Mouse (Mus musculus) small intestine, adult 2 months (tissue): ENCODE results near the gene Cks1b. TPM values are rescaled to one million over a fixed set of nuclear protein-coding genes. Genes with fewer than 3 reads are reported as not detected.

Source experiments
- H3K27ac ChIP-seq: fragments of 200-500 bp; 2 replicates; pipeline ENCODE4 v1.5.1; 2012; ENCODE audit warnings: low read depth, low read length, control low read depth, inconsistent platforms; ENCODE audit not compliant: insufficient read depth
- H3K27me3 ChIP-seq: fragments of 200-500 bp; 2 replicates; pipeline ENCODE4 v1.6.1; 2012; ENCODE audit warnings: mild to moderate bottlenecking, moderate library complexity, low read length, inconsistent platforms; ENCODE audit not compliant: control insufficient read depth, insufficient read depth
- H3K36me3 ChIP-seq: fragments of 200-500 bp; 2 replicates; pipeline ENCODE4 v1.6.1; 2012; ENCODE audit warnings: mild to moderate bottlenecking, low read length, control low read depth, inconsistent platforms; ENCODE audit not compliant: control insufficient read depth, insufficient read depth
- H3K4me1 ChIP-seq: fragments of 200-500 bp; 2 replicates; pipeline ENCODE4 v1.6.1; 2012; ENCODE audit warnings: low read length, inconsistent platforms, mixed read lengths; ENCODE audit not compliant: control insufficient read depth, insufficient read depth, insufficient read length
- H3K4me3 ChIP-seq: fragments of 200-500 bp; 2 replicates; pipeline ENCODE4 v1.5.1; 2012; ENCODE audit warnings: low read depth, mild to moderate bottlenecking, control low read depth, inconsistent platforms, low read length, moderate library complexity
- CTCF ChIP-seq: fragments of 200-500 bp; IDR thresholded peaks from 2 replicates; pipeline ENCODE4 v1.5.1; 2012; ENCODE audit warnings: low read depth, mild to moderate bottlenecking, control low read depth, inconsistent platforms, low read length, moderate library complexity, mixed read lengths; ENCODE audit not compliant: insufficient replicate concordance, insufficient read length; ENCODE audit errors: extremely low read depth
- POLR2A ChIP-seq: fragments of 200-500 bp; IDR thresholded peaks from 2 replicates; pipeline ENCODE4 v1.6.1; 2012; ENCODE audit warnings: low read depth, mild to moderate bottlenecking, control low read depth, inconsistent platforms, low read length, moderate library complexity
- WGBS: fragments of 180-500 bp; shearing (Covaris S2); methylation state at CpG from one replicate; pipeline ENCODE4 v1.1.7; 2018; 5-methylcytosine and 5-hydroxymethylcytosine counted together
- polyA plus RNA-seq: library from polyadenylated mRNA; depleted of rRNA; stranded (reverse); fragments of >200 nt; gene quantifications from 2 replicates; pipeline ENCODE4 v1.2.3, GENCODE M21; 2012

The Cks1b gene
- polyA plus RNA-seq, 1 experiment = 13.7 TPM

DNA sequence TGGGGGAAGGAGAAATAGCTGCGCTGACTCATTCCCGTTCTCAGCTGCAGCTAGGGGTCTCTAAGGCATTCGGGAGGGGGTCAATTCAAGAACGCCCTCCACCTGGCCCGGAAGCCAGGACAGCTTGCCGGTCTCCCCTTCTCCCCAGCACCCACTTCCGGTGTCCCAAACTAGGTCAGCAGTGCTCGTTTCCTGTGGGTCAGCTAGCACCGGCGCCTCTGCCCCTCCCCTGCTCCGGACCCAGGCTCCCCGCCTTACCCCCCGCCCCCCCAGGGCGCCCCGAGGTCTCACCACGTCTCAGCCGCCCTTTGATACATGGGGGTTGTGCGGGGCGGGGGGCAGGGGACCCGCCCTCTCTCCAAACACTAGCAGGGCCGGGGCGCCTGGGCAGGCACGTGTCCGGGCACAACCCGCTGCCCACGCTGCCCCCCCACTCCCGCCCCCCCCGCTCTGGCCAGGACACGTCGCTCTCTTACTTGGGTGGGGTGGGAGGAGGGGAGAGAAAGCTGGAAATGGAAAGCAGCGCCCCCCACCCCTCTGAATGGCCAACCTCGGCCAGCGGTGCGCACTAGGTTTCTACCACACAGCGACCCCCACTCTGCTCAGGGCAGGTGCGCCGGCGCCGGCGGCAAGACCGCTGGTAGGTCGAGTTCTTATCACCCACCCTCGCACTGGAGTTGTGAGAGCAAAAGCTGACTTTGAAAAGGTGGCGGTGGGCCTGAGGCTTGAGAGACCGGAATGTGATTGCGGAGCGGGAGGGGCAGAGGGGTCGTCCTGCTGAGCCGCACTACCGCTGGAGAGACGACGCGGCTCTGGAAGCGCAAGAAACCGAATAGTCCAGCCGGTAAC, 26.3 kb downstream of the Cks1b start:
- TF ChIP-seq POLR2A (0 out of 2 replicates have a peak, but pooled peaks have one; percentile 4), CTCF (no peak)
- peak overlapping the region; percentile 86 for H3K4me3 ChIP-seq
- WGBS = 1% methylated on average over 55 of the region's 56 CpGs
- no peaks in the 10 kb centered on the region for H3K27me3 ChIP-seq
- H3K4me1 ChIP-seq = peaks cover 18% of the 10 kb centered on the region
- H3K36me3 ChIP-seq = peaks cover 11% of the 10 kb centered on the region; the same call in 1 of the 2 replicates
- peak overlapping the region; percentile 99 for H3K27ac ChIP-seq

DNA sequence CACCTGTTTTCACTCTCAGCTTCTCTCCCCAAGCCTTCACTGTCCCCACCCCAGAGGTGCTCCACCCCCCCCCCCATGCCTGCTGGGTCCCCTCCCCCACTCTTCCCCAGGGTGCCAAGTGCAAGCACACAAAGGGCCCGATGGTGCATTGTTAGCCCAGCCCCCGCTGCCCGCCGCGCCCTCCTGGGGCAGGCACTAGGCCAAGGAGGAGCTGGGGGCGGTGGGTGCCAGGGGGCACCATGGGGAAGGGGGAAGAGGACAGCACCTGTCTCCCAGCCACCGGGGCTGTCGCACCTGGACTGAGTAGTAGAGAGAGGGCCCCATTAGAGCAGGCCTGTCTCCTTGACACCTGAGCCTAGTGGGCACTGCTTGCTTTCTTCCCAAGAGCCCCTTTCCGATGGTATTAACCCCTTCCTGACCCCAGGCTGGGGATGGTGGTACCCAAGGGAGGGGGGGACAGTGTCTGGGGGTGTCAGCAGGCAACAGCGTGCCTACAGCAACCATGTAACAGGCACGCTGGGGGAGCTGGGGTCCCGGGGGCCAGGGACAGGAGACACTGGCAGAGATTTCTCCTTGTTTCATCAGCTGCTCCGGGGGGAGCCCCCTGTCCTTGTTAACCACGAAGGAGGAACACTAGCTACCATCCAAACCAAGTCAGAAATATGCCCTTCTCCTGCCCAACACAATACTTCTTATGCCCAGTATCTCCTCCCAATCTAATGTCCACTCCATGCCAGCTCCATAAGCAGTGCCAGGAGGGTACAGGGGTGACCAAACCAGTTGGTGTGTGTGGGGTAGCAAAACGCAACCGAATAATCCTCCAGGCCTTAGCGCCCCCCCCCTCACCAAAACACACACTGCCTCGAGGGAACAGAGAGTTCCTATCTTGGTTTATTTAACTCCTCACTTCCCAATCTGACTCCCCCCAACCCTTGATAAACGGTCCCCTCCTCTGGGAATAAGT, 27.2 kb downstream of the Cks1b start:
- Histone ChIP-seq H3K27ac (peak overlapping the region; percentile 98), H3K4me1 (peaks cover 27% of the 10 kb centered on the region)
- TF ChIP-seq POLR2A (no peak), CTCF (no peak)

DNA sequence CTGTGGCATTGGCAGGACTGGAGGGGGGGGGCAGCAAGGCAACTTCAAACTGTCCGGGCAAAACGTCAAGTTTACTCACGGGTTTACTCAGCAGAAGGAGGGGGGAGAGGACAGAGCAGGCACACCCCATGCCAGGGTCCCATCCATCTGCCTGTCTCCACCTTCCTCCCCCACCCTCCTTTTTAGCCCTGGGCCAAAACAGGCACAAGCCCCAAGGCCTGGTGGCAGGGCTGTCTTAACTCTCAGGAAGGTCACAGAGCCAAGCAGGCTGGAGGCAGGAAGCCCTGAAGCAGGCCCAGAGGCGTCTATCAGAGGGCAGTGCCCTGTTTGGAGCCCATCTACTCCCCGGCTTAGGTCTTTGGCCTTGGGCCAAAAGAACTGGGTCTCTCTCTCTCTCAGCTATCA, 28.1 kb downstream of the Cks1b start:
- Histone ChIP-seq H3K27ac (peak overlapping the region; percentile 98), H3K36me3 (peaks cover 26% of the 10 kb centered on the region), H3K27me3 (no peaks in the 10 kb centered on the region), H3K4me1 (peaks cover 35% of the 10 kb centered on the region), H3K4me3 (peak overlapping the region; percentile 86)
- TF ChIP-seq POLR2A = no peak
- no peak for TF ChIP-seq CTCF
- 2% methylated on average over 5 of the region's 5 CpGs for WGBS

More for the DNA sequence above, 27.2 kb downstream of the Cks1b start:
- no peaks in the 10 kb centered on the region for H3K27me3 ChIP-seq
- H3K36me3 ChIP-seq = peaks cover 20% of the 10 kb centered on the region
- 6% methylated on average over 19 of the region's 19 CpGs for WGBS
- peak overlapping the region; percentile 86 for H3K4me3 ChIP-seq

DNA sequence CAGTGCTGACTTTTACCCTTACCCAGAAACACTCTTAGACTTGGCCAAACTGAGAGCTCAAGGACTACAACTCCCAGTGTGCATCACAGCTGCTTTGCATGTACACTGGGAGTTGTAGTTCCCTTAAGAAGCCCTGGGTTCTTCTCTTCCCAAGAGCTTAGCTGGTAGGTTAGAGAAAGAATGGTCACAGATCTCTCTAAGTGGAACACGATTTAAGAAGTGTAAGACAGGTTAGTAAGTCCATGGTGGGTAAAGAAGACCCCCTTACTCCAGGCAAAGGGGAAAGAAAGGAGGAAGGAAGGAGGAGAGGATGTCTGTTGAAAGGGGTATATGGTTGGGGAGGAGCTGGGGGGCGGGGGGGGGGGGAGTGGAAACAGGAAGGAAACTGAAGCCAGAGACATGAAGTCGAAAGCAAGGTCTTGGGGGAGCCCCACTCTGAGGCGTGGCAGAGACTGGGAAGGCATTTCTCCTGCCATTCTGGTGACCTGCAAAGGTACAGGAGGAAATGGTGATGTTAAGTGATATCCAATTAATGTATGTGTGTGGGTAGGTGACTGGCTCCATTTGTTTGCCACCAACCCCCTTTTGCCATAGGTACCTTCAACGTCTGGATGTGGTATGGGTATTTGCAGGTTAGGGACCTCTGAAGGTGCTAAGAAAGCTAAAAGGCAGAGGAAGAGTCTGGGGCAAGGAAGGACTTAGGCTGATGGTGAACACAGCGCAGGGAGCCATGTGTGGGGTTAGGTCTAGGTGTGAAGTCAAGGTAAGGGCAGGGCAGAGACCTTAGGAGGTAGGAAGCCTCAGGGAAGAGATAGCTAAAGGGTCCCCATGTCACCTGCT, 29.1 kb downstream of the Cks1b start:
- WGBS = 24% methylated on average over 5 of the region's 6 CpGs
- H3K27ac ChIP-seq = peak overlapping the region; percentile 98
- TF ChIP-seq CTCF = no peak
- TF ChIP-seq POLR2A = no peak
- H3K4me1 ChIP-seq = peaks cover 44% of the 10 kb centered on the region
- H3K27me3 ChIP-seq = no peaks in the 10 kb centered on the region
- H3K36me3 ChIP-seq = peaks cover 35% of the 10 kb centered on the region
- H3K4me3 ChIP-seq = peak overlapping the region; percentile 86

DNA sequence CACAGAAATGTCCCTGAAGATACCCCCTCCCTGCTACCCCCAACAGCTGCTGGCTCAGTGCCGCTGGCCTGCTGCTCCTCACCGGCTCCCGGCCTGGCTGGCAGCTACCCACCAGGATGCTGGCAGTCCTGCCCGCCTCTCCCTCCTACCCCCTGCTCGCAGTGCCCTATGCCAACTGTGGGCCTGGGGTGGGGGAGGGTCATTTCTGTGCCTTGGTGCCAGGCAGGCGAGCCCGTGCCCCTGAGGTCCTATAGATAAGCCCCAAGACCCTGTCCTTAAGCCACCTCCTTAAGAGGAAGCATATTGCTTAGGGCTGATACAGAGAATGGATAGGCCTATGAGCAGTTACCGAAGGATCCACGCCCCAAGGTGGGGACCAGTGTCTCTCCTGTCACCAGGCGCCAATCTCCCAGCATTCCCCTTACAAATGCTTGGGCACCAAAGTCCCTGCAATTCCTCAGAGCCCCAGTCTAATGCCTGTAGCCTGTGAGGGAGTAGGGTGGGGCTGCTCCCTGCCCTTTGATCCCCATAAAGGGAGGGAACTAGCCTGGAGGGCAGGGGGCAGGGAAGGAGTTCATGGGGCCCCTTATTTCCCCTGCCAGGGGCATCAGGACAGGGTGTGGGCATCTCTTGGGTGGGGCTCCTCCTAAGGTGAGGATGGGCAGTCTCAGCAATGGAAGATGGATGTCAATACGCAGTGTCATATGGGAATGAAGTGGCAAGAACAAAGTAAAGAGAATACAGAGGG, 29.9 kb downstream of the Cks1b start:
- WGBS = 17% methylated on average over 11 of the region's 11 CpGs

DNA sequence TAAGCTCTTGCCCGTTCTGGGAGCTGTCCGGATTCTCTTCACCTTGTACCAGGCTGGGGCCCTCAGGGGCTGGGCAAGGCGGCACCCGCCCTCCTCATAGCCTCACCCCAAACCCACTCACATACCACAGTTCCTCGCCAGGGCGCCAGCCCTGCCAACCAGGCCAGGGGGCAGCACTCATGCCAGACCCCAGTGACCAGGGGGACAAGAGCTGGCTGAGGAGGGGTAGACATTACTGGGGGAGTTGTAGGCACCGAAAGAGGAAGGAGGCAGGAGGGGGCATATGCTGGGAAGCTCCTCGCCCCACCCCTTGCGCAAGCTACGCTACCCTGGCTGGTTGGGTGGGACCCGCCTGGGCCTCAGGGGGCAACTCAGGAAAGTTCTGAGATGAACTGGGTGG, 30.6 kb downstream of the Cks1b start:
- H3K36me3 ChIP-seq = peaks cover 45% of the 10 kb centered on the region
- peak overlapping the region; percentile 98 for H3K27ac ChIP-seq
- H3K4me1 ChIP-seq = peaks cover 53% of the 10 kb centered on the region
- no peaks in the 10 kb centered on the region for H3K27me3 ChIP-seq
- 22% methylated on average over 11 of the region's 11 CpGs for WGBS
- TF ChIP-seq POLR2A = no peak
- no peak for TF ChIP-seq CTCF
- peak overlapping the region; percentile 65 for H3K4me3 ChIP-seq

More for the DNA sequence above, 29.9 kb downstream of the Cks1b start:
- Histone ChIP-seq H3K4me3 (peak overlapping the region; percentile 65), H3K36me3 (peaks cover 39% of the 10 kb centered on the region), H3K27ac (peak overlapping the region; percentile 98), H3K27me3 (no peaks in the 10 kb centered on the region), H3K4me1 (peaks cover 52% of the 10 kb centered on the region)
- TF ChIP-seq POLR2A (peak; percentile 39; the same call in 1 of the 2 replicates), CTCF (no peak)
